Mouse (Mus musculus): ENCODE measurements around the gene Hba-x.

DNA sequence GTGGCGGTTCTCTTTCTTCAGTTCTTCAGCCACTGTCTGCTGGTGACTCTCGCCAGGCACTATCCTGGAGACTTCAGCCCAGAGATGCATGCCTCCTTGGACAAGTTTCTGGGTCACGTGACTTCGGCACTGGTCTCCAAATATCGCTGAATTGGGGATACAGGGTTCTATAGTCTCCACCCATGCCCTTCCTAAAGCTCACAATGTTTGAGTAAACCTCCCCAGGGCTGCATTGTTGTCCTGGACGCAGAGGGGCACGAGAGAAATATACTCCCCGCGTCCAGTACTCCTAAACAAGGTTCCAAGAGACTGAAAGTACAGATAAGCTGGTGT lies 11.3 kb downstream of the Hba-x start:
- TF ChIP-seq EP300 (IDR thresholded peaks at IDR 0.05; ENCODE audit: insufficient read depth, low read depth, low read length): no peak
- no peak for TF ChIP-seq CTCF (IDR thresholded peaks at IDR 0.05; ENCODE audit: low read depth, low read length)
